Mouse (Mus musculus) G1E (cell line): Measurements from ENCODE around the gene Olfr828.

Experiments
- CTCF ChIP-seq: IDR thresholded peaks from 2 replicates; pipeline ENCODE4 v1.5.1; 2012; ENCODE audit warnings: low read depth, low read length, inconsistent platforms, mixed read lengths
- GATA1 ChIP-seq: IDR thresholded peaks from 2 replicates; pipeline ENCODE4 v1.6.1; 2012; ENCODE audit warnings: borderline replicate concordance, low read length, inconsistent platforms, mixed read lengths
- GATA2 ChIP-seq: IDR thresholded peaks from 2 replicates; pipeline ENCODE4 v1.6.1; 2012; ENCODE audit warnings: low read depth, low read length, inconsistent platforms, borderline replicate concordance
- POLR2AphosphoS5 ChIP-seq: IDR thresholded peaks from 2 replicates; pipeline ENCODE4 v1.6.1; 2012; ENCODE audit warnings: low read depth, low read length, inconsistent platforms; ENCODE audit not compliant: insufficient replicate concordance
- TAL1 ChIP-seq: conservative IDR thresholded peaks from 2 replicates; pipeline ENCODE4 v1.6.1; 2012; ENCODE audit warnings: low read depth, low read length, inconsistent platforms, mixed read lengths

DNA sequence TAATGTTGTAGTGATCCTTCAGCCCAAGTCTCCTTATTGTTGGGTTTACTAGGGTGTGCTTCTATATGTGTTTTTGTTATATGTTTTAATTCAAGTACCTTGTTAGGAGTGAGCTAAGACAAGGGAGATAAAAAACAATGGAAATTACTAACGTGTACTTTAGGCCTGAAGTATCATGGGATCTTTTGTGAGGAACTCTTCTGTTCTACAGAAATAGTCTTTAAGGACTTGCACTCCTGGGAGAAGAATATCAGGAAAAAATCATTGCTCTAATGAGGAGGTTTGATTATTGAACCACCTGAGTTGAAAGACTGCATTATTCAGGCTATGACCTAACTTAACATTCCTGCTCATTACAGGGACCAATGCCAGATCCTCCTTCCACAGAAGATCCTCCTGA lies 35.3 kb upstream of the Olfr828 start, which contains the start of gene Olfr829:
- no peak for TF ChIP-seq CTCF
- no peak for TF ChIP-seq POLR2AphosphoS5
- no peak for TF ChIP-seq GATA2
- no peak for TF ChIP-seq GATA1
- TF ChIP-seq TAL1: no peak
